Mouse (Mus musculus) thymus, postnatal 14 days (tissue): Measurements from ENCODE around the gene Gh.

Source experiments
- DNase-seq: peaks from one replicate; pipeline ENCODE4 v3.0.0; 2021

Gene Gh

DNA sequence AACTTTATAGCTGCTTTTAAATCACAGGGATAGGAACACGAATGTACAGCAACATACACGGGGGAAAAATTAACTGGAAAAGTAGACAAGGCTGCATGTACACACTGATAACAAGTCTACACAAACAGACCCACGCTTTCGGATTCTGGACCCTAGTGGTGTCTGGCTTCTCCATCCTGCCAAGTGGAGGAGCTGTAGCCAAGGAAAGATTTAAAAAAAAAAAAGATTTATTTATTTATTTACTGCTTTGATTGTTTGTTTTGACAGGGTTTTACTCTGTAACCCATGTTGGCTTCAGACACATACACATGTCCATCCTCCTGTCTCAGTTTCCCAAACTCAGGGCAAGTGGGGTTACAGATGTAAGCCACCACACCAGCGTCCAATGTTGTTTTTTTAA lies 5.8 kb upstream of the Gh start:
- DNase-seq: no peak

DNA sequence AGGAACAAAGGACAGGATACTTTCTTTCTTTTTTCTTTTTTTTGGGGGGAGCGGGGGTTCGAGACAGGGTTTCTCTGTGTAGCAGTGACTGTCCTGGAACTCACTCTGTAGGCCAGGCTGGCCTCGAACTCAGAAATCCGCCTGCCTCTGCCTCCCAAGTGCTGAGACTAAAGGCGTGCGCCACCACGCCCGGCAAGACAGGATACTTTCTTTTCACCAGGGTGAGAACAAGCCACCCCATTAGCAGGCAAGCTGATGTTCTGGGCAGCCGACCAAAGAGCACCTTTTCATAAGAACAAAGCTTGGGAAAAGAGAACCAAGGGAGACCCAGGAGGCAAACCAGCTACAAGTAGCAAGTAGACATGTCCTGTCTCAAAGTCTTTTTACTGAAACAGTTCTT lies 5.1 kb upstream of the Gh start:
- no peak for DNase-seq

DNA sequence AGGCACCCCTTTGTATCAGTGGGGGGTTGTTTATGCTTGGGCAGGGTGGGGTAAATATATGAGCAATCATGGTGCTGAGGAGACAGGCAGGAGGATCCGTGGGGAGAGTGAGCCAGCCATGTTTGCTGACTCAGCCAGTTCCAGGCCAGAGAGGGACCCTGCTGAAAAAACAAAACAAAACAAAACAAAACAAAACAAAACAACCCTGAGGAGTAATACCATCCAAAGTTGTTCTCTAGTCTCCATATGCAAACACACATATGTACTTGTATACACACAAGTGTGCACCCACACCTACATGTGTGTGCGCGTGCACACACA lies 4.4 kb upstream of the Gh start:
- DNase-seq: no peak

DNA sequence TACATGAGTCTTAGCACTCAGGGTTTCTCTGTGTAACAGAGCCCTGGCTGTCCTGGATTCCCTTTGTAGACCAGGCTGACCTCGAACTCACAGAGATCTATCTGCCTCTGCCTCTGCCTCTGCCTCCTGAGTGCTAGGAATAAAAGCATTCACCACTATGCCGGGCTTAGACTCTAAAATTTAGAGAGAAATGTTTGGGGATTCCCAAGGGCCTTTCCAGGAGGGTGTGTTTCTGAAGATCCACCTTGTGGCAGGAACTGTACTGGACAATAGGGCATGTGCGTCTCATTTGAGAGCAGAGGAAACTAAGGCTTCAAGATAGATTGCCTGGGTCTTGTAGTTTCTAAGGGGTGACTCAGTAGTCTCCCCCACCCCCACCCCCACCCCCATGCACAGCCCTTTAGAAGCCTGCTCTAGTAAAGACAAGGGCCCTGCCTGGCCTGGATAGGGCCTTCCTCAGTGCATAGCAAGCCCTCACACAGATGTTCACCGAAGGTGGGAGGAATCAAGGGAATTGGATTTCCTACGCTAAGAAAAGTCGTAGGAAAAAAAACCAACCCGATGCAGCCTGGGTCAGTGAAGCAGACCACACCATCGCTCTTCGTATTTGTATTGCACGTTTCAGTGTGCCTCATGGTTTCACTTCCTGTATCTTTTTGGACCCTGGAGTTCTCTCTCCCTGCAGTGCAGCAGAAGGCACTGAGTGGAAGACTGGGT lies 3.8 kb upstream of the Gh start:
- no peak for DNase-seq

GRCm38 (mm10) chr11:106302634-106303033 lies 969 bp upstream of the Gh start:
- DNase-seq: peak; percentile 76

DNA sequence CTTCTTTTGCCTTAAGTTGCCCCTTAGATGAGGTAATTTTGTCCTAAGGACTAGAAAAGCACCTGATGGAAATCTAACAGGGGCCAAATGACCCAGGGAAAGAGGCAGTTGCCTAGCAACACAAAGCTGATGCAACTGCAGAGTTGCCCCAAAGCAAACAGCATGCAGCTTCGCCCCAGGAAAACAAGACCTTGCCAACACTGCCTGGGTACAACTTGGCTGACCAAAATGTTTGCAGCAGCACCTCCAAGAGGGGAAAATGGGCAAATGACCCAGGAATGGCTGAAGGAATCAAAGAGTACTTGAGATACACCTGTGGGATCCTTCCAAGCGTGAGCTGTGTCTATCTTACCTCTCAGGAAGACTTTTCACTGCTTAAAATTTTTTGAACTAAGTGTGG lies 9.8 kb downstream of the Gh start:
- DNase-seq: no peak

- DNase-seq: no peak
Measured at GRCm38 (mm10) chr11:106290376-106290775, 11.3 kb downstream of the Gh start.

- peak; percentile 43 for DNase-seq
Measured at GRCm38 (mm10) chr11:106289369-106289768, 12.3 kb downstream of the Gh start.

GRCm38 (mm10) chr11:106286987-106287386 lies 14.7 kb downstream of the Gh start:
- DNase-seq: peak; percentile 2

GRCm38 (mm10) chr11:106286206-106286605 lies 15.5 kb downstream of the Gh start:
- no peak for DNase-seq

- DNase-seq: no peak
Measured at GRCm38 (mm10) chr11:106284126-106284525, 17.5 kb downstream of the Gh start.

- DNase-seq: no peak
Measured at GRCm38 (mm10) chr11:106283371-106283770, 18.3 kb downstream of the Gh start.

DNA sequence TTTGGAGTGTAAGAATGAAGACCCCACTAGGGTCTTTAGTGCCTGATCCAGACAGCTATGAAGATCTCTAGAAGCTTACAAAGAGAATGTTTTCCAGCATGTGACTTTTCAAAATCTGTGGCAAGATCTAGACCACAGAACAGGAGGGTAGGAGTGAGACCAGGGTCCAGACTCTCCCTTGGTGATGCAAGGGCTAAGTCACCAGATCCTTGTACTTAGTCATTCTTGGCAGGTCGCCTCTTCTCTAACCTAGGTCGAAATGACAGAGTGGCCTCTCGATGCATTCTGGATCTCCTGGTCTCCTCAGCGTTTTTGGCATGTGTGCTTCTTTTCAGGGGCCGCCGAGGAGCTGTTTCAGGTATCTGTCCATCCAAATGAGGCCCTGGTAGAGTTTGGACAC lies 19.2 kb downstream of the Gh start:
- DNase-seq: no peak

DNA sequence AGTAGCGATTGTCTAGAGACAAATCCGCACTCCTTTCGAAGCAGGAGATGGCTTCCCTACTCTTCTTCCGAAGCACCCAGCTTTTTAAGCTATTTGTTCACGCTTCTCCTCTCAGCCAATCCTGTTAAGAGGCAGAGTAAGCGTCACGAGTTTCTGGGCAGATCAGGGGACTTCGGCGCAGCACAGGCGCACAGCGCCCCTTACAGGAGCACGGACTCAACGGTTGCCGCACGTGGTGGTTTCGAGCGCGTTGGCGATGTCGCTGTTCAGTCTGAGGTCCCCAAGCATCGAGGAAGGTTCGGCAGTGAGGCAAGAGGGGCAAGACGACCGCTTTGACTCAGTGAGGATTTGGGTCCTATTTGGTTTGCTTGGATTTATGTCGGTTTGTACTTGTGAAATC lies 25.2 kb downstream of the Gh start, which contains the start of gene Tcam1:
Gene Tcam1, plus strand, starts transcription at position 219 of the 400 bp plus-strand sequence.
- peak; percentile 94 for DNase-seq

DNA sequence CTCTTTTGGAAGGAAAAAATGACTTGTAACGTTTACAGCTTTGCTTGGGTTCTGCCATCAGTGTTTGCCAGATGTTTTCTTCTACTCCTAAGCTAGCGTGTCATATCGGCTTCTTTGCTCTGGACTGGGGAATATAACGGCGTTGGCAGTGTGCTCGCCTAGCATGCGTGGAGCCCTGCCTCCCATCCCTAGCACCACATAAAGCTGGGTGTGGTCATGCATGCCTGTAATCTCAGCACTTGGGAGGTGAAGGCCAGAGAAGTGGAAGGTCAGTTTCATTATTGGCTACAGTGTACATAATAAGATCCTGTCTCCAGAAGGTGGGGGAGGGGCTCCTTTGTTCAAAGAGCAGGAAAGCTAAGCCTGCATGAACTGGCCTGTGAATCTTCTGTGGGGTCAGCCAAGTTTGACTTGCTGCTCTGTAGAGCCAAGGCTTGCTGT lies 26.7 kb downstream of the Gh start:
- peak; percentile 16 for DNase-seq

GRCm38 (mm10) chr11:106274374-106274773 lies 27.3 kb downstream of the Gh start:
- DNase-seq: peak; percentile 2

GRCm38 (mm10) chr11:106273811-106274210 lies 27.9 kb downstream of the Gh start:
- DNase-seq: peak; percentile 5

GRCm38 (mm10) chr11:106273311-106273684 lies 28.4 kb downstream of the Gh start:
- DNase-seq: no peak

GRCm38 (mm10) chr11:106272644-106273310 lies 28.9 kb downstream of the Gh start, which contains the start of gene Smarcd2:
Gene Smarcd2 (minus strand): TSS chr11:106272972.
- DNase-seq: peak; percentile 99

DNA sequence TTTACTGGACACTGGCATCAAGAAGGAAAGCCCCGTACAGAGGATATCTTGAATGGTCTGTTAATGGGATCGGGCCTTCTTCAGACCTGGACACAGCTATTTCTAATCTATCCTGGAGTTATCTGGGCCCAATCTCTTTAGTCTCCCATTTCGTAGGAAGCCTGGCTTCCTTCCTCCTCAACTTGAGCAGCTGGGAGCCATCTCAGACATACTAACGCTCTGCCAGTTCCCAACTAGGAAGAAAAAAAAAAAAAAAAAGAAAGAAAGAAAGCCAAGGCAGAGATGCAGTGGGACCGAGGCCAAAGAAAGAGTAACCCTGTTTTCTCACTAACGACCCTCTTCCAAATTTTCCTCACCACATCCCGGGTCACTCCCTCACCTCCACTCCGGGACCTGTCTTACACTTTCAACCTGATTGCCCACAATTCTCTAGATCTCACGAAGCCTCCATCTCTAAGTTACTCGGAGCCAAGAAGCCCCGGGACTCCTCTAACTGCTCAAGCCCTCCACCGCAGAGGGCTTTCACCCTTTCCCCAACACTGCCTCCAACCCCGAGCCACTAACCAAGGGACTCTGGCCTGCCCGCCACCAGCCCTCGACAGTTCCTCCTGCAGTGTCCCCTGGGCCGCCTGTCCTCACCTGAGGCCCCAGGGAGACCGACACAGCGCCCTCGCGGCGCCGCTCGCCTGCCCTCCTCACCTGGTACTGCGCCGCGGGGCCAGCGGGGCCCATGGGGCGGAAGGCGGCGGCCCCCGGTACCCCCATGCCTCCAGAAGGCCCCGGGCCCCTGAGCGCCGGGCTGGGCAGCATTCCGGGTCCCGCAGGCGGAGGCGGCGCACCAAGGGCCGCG lies 29.6 kb downstream of the Gh start:
- DNase-seq: no peak

GRCm38 (mm10) chr11:106271131-106271793 lies 30.4 kb downstream of the Gh start:
- DNase-seq: no peak

- DNase-seq: peak; percentile 84
Measured at GRCm38 (mm10) chr11:106269060-106269431, 32.6 kb downstream of the Gh start.
